ENCODE assay signal across 9 mouse cellular contexts in genomic region chr8:87472271-87473236, GRCm38 (mm10). TPM values are rescaled to one million over a fixed set of nuclear protein-coding genes. Genes with fewer than 3 reads are reported as not detected.
DNase-seq lines count a peak whose midpoint lies in the region; ATAC-seq lines count a peak whose summit lies in the region.
"Had no signal": no experiment of that assay in that cellular context is flagged by ENCODE, and none has a peak within 500 bp of the region (broad histone marks: within the 10 kb centered on the region; RNA-seq: fewer than 3 reads in every experiment).

TSS of gene Cbln1 (minus strand) at chr8:87472609.

- intact Hi-C loops in left cerebral cortex, postnatal 36 days (cut with DNase I) = loop anchor here (5.0 kb wide), 2 partner anchors 65 to 540 kb away; no protein-coding TSS in a partner anchor

- H3K27me3 ChIP-seq in embryonic facial prominence, embryonic 13.5 days = peaks cover 94% of the 10 kb centered on the region

- peak within 1 kb of the TSS; percentile 94 for H3K4me2 ChIP-seq in embryonic facial prominence, embryonic 13.5 days

- H3K9me3 ChIP-seq in embryonic facial prominence, embryonic 13.5 days = no peaks in the 10 kb centered on the region

- peaks cover 50% of the 10 kb centered on the region for H3K4me1 ChIP-seq in embryonic facial prominence, embryonic 13.5 days

- peak within 1 kb of the TSS; percentile 53 for H3K4me3 ChIP-seq in embryonic facial prominence, embryonic 13.5 days

- peak within 1 kb of the TSS; percentile 66 for H3K9ac ChIP-seq in embryonic facial prominence, embryonic 13.5 days

- no peak within 1 kb of the TSS for H3K27ac ChIP-seq in embryonic facial prominence, embryonic 13.5 days

- H3K36me3 ChIP-seq in embryonic facial prominence, embryonic 13.5 days = no peaks in the 10 kb centered on the region

- peak; percentile 78 for DNase-seq in brain, embryonic 18.5 days (ENCODE audit: low read depth, low spot score)
- peak; percentile 79 to 85 for DNase-seq in heart, adult 18-20 months
- DNase-seq in kidney, adult 18-20 months = peak; percentile 81
- peak; percentile 81 to 85 for DNase-seq in left cerebral cortex, postnatal 36 days (ENCODE audit: low spot score in 2 of 2)
- peak; percentile 94 for DNase-seq in mesoderm, embryonic 11.5 days (ENCODE audit: low read depth, low spot score)
- peak; percentile 92 for DNase-seq in right cerebral cortex, postnatal 4 days
- DNase-seq in adipocyte (ENCODE audit: low spot score) = no peak

- ATAC-seq in embryonic facial prominence, embryonic 13.5 days (ENCODE audit: insufficient number of reproducible peaks, insufficient read depth, low FRiP score, low TSS enrichment, low read depth) = peak; percentile 96

- WGBS in embryonic facial prominence, embryonic 13.5 days = under 1% methylated on average over 117 of the region's 122 CpGs

RNA-seq across cellular contexts. Expression of gene Cbln1, which starts in this region (rescaled TPM):
- polyA plus RNA-seq in embryonic facial prominence, embryonic 13.5 days (2015; fragmentation: Nextera tagmentation; extraction: Ambion mirVana) = 0.56 and 1.2 TPM in 2 replicates
- under 1 TPM; 0.55 to 0.67 TPM for total RNA-seq in heart, adult 18-20 months (2021)
- total RNA-seq in left cerebral cortex, postnatal 36 days (2021) = 10 to 100 TPM in 1 of 2 experiments, 1 to 10 TPM in 1; 9.1 to 15.9 TPM
- total RNA-seq: neutrophil, adult 5-6 weeks had no signal

Comparison
In these comparisons a context has a peak if more than half of its experiments do, and no peak if none do; other contexts are left out.
1. RNA of gene Cbln1 (total RNA-seq): 9.1 to 15.9 TPM in left cerebral cortex, postnatal 36 days; 0.55 to 0.67 TPM in heart, adult 18-20 months; every median in the first group is over 4 times any median in the second.
2. Peak in DNase-seq in heart, adult 18-20 months; RNA of the gene not detected or under 1 TPM.